Mouse (Mus musculus) monocyte, adult 5-6 weeks (primary cell): ENCODE measurements at regions not wholly inside any gene's neighbourhood (a gene's known extent, or its start where the extent isn't known, plus 50 kb on each side); places are given as distances from the start of the nearest gene placed in this dataset.

Source experiments
- ATAC-seq: fragments of 153-309, 156-312 bp; replicated peaks from 2 replicates; pipeline ENCODE4 v1.8.0; 2017; ENCODE audit warnings: mild to moderate bottlenecking; ENCODE audit not compliant: low TSS enrichment, insufficient number of reproducible peaks, severe bottlenecking, poor library complexity, low FRiP score

- ATAC-seq = no peak
Measured at GRCm38 (mm10) chr12:118373250-118373649, 72.0 kb upstream of the Sp4 start.

GRCm38 (mm10) chr12:118371905-118372304 is 70.7 kb upstream of the Sp4 start:
- ATAC-seq = peak; percentile 67; the same call in 1 of the 2 replicates

DNA sequence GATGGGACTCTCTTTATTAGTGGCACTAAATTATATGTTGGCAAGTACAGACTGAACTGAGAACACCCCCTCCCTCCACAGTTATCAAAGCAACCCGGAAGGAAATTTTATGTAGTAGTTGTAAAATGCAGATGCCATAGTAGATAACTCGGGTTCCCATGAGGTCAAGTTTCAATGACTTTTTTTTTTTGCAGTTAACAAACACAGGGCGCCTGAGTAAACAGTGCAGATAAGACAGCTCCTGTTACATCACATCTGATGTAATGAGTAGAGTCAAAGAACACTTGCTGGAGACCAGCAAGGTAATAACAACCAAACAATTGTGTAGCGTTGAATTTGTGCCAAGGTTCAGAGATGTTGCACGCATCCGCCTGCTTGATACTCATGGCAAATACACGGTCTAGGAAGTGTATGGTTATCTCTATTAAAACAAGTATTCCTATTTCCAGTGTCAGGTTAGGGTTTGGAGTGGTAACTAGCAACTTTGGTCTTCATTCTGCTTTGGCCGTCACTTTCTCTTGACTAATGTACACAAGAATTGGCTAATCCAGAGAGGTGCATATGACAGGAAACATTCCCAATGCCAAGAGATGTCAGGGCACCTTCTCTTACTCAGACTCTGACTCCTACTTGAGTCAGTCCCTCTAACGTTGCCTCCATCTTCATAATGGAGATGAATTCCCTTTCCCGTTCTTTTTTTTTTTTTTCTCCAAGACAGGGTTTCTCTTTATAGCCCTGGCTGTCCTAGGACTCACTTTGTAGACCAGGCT is 66.3 kb upstream of the Sp4 start:
- no peak for ATAC-seq

GRCm38 (mm10) chr12:118352866-118353265 is 51.6 kb upstream of the Sp4 start:
- ATAC-seq = no peak

- no peak for ATAC-seq
Measured at GRCm38 (mm10) chr12:118351421-118351820, 50.2 kb upstream of the Sp4 start.
